Mouse (Mus musculus): ENCODE measurements around the gene Fbxo39.

- no peak for TF ChIP-seq CTCF (IDR thresholded peaks at IDR 0.05; ENCODE audit: extremely low read depth, insufficient read depth, low read length)
- no peak for TF ChIP-seq POLR2A (IDR thresholded peaks at IDR 0.05; ENCODE audit: extremely low read depth, insufficient read depth, low read length)
Measured at GRCm38 (mm10) chr11:72334653-72335052, 20.4 kb downstream of the Fbxo39 start.

Data from cortical plate, adult 2 months (tissue).